Mouse (Mus musculus) bone marrow macrophage, adult 2 months (primary cell): ENCODE measurements around the gene Ubr4.

ENCODE experiments used
- CTCF ChIP-seq: IDR thresholded peaks from 2 replicates; pipeline ENCODE4 v1.5.1; 2012; ENCODE audit warnings: low read depth, mild to moderate bottlenecking, low read length, moderate library complexity
- POLR2A ChIP-seq: IDR thresholded peaks from 2 replicates; pipeline ENCODE4 v1.6.1; 2012; ENCODE audit warnings: mild to moderate bottlenecking, low read depth, low read length, borderline replicate concordance

GRCm38 (mm10) chr4:139512985-139513384 lies 160.6 kb downstream of the Ubr4 start:
- TF ChIP-seq CTCF (no peak), POLR2A (no peak)
